Mouse (Mus musculus) adrenal gland, adult (tissue): ENCODE data around the gene H2-M10.6.
"Not testable (repeated sequence)": the region's sequence is repeated elsewhere in the genome, so short reads cannot be mapped to it uniquely, and the experiment has no call there.

Experiments used
- DNase-seq, 2 experiments: peaks; one replicate each; pipeline ENCODE4 v3.0.0; 2022 to 2023; ENCODE audit warnings: low spot score in 1 of 2; ENCODE audit not compliant: inconsistent age in 2 of 2

Gene H2-M10.6

GRCm38 (mm10) chr17:36811871-36812270, at the start of gene H2-M10.6:
Gene H2-M10.6 (plus strand): TSS chr17:36812171.
- DNase-seq: no peak

DNA sequence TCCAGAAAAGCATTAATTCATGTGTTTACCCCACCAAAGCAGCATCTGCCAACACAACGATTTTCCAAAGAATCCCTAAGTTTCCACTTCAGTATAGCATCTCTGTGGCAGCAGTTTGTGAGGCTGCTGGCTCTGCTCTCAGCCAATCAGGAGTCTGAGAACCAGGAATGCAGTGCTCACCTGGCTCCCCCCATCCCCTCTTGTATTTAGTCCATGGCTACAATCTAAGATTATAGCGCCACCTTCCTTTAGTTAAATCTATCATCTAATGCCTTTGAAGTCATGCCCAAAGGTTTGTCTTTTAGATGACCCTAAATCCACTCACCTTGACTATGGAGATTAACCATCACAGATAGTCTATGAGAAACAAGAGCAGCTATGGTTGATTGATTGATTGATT, 48.2 kb upstream of the H2-M10.6 start:
- no peak for DNase-seq

- DNase-seq: peak; percentile 17 to 62
Measured at GRCm38 (mm10) chr17:36764244-36764643, 47.7 kb upstream of the H2-M10.6 start.

DNA sequence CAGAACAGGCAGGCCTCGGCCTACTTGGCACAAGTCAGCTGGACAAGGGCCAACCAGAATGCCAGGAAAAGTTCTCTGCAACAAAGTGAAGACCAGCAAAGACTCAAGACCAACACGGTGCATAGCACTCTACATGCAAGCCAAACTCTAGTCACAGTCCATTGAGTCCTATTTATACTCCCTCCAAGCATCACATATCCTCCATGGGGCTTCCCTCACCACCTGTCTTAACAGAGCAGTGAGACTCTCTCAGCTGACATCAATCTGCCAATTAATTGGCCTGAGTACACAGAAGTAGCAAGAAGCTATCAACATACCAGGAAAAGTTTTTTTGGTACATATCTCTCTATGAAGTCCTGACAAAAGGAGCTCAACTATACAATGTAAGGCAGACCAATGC, 46.6 kb upstream of the H2-M10.6 start:
- DNase-seq: peak in 1 of 2 experiments; percentile 36

DNA sequence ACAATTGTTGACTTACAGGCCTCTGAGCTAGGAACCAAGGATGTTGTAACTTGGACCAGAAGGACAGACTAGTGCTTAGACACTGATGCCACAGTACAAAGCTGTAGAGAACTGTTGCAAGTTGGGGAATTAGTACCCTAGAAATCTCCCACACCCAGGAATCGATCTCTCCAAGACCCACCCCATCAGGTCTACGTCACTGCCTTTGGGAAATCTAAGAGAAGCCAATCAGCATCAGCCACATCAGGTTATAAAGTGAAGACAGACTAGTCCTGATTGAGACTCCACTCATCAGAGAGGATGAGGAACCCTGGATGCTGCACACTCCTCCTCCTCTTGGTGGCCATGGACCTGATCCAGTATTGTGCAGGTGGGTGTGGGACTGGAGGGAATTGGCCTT, 39.4 kb upstream of the H2-M10.6 start, which contains the start of gene H2-M10.5:
TSS of gene H2-M10.5 (plus strand) at position 301 of the 400 bp plus-strand sequence.
- not testable (repeated sequence) for DNase-seq

DNA sequence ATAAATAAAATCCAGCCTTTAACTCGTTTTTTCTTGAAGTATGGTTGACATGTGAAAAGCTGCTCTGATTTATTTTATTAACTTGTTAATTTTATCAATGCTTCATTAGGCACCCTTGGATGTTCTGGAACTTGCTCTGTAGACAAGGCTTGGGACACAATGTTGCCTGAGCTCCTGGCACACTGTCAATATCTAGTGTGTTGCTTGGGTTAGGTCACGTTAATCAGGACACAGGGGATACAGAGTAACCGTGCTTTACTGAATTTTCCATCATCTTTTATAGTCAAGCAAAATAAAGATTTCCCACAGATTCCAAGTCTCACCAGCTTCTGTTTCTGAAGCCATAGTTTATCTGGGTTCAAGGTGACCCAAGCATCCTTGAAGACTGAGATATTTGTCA, 30.4 kb upstream of the H2-M10.6 start:
- no peak for DNase-seq

GRCm38 (mm10) chr17:36786483-36786886, 25.5 kb upstream of the H2-M10.6 start:
- peak; percentile 11 to 79 for DNase-seq

GRCm38 (mm10) chr17:36788351-36788750, 23.6 kb upstream of the H2-M10.6 start:
- DNase-seq: no peak

- peak; percentile 63 to 90 for DNase-seq
Measured at GRCm38 (mm10) chr17:36788801-36789200, 23.2 kb upstream of the H2-M10.6 start.

DNA sequence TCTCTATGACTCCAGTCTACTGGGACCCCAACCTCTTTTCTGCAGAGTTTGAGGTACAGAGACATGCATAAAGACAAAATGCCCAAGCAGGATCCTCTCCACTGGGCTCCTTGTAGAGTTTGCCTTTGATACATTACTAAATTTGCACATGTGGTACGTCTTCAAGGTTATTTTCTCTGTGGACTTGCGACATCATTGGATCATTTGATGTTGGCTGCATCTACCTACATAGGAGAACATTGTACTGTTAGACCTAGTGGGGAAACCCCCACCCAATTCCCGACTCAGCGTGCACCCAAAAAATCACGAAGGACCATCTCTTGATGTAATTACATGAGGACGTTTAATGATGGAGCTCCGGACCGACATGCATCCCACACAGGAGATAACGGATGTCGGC, 12.5 kb upstream of the H2-M10.6 start:
- no peak for DNase-seq

DNA sequence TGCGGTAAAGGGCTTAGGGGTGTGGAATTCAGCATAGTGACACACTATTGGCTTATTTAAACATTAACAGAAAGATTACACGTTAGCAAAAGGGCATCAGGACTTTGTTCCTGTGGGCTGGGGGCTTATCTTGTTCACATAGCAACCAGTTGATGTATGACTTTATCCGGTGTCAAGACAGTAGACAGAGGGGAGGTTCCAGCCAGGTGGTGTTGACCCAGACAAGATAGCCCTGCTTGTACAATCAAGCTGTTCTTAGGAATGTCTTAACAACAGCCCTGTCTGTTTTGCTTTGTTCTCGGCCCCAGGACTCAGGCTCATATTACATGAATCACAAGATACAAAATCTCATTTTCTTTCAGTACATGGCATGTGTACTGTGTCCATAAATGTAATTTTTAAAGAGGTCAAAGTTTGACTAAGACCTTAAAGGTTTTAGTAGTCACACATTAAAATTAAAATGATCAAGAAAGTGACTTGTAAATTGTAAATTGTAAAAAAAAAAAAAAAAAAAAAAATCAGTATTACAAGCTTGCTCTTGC, 12.0 kb upstream of the H2-M10.6 start:
- DNase-seq: not testable (repeated sequence)

DNA sequence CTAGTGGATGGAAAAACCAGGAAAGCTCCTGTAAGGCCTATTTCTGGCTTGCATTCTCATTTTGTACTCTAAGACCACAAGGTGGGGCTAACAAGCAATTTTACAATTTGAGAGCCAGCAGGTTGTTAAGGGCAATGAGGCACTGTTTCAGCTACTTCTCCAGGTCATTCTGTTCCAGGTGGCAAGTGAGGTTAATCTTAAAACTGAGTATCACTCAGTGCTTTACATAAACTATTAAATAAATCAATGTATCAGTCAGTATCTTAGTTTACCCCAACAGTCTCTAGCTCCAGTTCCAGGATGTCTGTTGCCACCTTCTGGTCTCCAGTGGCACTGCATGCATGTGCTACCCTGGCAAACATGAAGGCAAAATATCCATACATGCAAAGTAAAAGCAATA, 12.0 kb downstream of the H2-M10.6 start:
- DNase-seq: peak; percentile 42 to 87

GRCm38 (mm10) chr17:36825525-36825924, 13.6 kb downstream of the H2-M10.6 start:
- DNase-seq: peak in 1 of 2 experiments; percentile 42

GRCm38 (mm10) chr17:36826002-36826401, 14.0 kb downstream of the H2-M10.6 start:
- peak; percentile 84 to 95 for DNase-seq

DNA sequence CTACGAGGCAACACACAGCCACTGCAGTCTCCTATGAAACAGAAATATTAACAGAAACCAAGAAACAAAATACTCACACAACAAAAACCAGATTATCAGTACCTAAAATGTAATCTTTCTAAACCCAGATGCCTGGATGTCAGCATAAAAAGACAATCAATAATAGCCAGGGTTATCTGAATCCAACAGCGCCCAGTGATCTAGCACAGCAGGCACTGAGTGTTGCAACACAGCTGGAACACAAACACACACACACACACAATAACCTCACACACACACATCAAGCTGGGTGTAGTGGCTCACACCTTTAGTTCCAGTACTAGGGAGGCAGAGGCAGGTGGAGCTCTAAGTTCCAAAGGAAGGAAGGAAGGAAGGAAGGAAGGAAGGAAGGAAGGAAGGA, 16.5 kb downstream of the H2-M10.6 start:
- no peak for DNase-seq

- DNase-seq: no peak
Measured at GRCm38 (mm10) chr17:36830470-36830869, 18.5 kb downstream of the H2-M10.6 start.

GRCm38 (mm10) chr17:36832694-36833093, 20.7 kb downstream of the H2-M10.6 start:
- no peak for DNase-seq

- DNase-seq: peak; percentile 74 to 88
Measured at GRCm38 (mm10) chr17:36835591-36836426, 23.8 kb downstream of the H2-M10.6 start.

DNA sequence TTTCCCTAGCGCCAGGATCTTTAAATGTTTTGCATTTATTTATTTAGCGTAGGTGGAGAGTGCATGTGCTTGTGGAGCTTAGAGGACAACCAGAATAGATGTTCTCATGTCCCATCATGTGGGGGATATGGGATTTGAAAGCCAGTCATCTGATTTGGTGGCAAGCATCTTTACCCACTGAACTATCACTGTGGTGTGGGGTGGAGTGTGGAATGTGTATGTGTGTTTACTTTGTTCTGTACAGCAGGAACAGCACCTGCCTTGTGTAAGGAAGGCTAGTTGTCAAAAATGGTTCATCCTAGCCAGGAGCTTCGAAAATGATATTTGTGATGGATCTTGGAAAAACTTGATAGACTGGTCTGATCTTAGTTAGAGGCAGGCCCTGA, 24.4 kb downstream of the H2-M10.6 start:
- DNase-seq: peak in 1 of 2 experiments; percentile 36

GRCm38 (mm10) chr17:36836874-36837647, 25.1 kb downstream of the H2-M10.6 start, which contains the start of gene Trim26:
Gene Trim26 (plus strand): TSS chr17:36837134.
- DNase-seq: peak; percentile 99 to 100

DNA sequence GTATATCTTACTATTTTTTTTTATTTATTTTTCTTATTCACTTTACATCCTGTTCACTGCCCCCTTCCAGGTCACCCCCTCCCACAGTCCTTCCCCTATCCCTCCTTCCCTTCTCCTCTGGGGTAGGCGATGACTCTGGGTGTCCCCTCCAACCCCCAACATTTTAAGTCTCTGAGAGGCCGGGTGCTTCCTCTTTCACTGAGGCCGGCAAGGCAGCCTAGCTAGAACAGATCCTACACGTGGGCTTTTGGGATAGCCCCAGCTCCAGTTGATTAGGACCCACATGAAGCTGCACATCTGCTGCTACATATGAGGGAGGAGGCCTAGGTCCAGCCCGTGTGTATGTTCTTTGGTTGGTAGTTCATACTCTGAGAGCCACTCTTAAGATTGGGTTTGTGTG, 27.0 kb downstream of the H2-M10.6 start:
- no peak for DNase-seq

DNA sequence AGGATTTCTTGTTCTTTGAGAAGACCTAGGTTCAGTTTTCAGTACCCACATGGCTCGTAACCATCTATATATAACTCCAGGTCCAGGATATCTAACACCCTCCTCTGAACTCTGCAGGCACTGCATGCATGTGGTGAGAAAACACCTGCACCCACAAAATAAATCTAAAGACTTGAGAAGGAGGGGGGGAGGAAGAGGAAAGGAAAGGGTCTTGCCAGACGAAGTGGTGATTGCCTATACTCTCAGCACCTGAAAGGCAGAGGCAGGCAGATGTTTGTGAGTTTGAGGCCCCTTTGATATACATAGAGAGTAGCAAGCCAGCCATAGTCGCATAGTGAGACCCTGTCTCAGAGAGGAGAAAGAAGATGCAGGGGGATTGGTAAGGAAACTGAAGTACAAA, 28.0 kb downstream of the H2-M10.6 start:
- no peak for DNase-seq
